Mouse (Mus musculus) small intestine, adult 2 months (tissue): ENCODE data around the gene Tmem107.

Experiments used
- CTCF ChIP-seq: fragments of 200-500 bp; IDR thresholded peaks from 2 replicates; pipeline ENCODE4 v1.5.1; 2012; ENCODE audit warnings: low read depth, mild to moderate bottlenecking, control low read depth, inconsistent platforms, low read length, moderate library complexity, mixed read lengths; ENCODE audit not compliant: insufficient replicate concordance, insufficient read length; ENCODE audit errors: extremely low read depth
- POLR2A ChIP-seq: fragments of 200-500 bp; IDR thresholded peaks from 2 replicates; pipeline ENCODE4 v1.6.1; 2012; ENCODE audit warnings: low read depth, mild to moderate bottlenecking, control low read depth, inconsistent platforms, low read length, moderate library complexity

GRCm38 (mm10) chr11:69037231-69038061 is 33.2 kb upstream of the Tmem107 start:
- TF ChIP-seq POLR2A = no peak
- TF ChIP-seq CTCF = no peak
